Mouse (Mus musculus): ENCODE data around the gene Coq10b.

DNA sequence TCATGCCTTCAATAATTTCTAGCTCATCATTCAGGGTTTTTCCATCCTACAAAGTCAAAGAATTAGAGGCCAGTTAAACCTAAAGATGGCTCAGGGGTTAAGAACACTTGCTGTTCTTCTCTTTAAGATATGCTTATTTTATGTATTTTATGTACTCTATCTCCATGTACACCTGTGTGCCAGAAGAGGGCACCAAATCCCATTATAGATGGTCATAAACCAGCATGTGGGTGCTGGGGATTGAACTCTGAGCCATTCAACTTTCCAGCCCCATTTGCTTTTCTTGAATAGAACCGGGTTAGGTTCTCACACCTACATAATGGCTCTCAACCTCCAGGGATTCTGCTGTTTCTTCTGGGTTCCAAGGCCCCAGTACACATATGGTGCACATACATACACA is 29.5 kb downstream of the Coq10b start:
- TF ChIP-seq CTCF (IDR thresholded peaks at IDR 0.05; ENCODE audit: extremely low read depth, insufficient read length, insufficient replicate concordance, low read depth, low read length), result no peak
- no peak for TF ChIP-seq POLR2A (IDR thresholded peaks at IDR 0.05; ENCODE audit: low read depth, low read length)
